Mouse (Mus musculus): ENCODE measurements around the gene Polr3b.

GRCm38 (mm10) chr10:84581191-84581590 is 40.9 kb upstream of the Polr3b start:
- TF ChIP-seq CTCF (IDR thresholded peaks at IDR 0.05; ENCODE audit: borderline replicate concordance, extremely low read depth, insufficient read depth, insufficient read length) (no peak), POLR2A (IDR thresholded peaks at IDR 0.05; ENCODE audit: borderline replicate concordance, extremely low read depth, insufficient read depth, insufficient read length, poor library complexity, severe bottlenecking) (no peak)

All from brain, embryonic 14.5 days (tissue).